Mouse (Mus musculus): ENCODE results near the gene Dlg1.
"Not testable (repeated sequence)": the region's sequence is repeated elsewhere in the genome, so short reads cannot be mapped to it uniquely, and the experiment has no call there.

Gene Dlg1

DNA sequence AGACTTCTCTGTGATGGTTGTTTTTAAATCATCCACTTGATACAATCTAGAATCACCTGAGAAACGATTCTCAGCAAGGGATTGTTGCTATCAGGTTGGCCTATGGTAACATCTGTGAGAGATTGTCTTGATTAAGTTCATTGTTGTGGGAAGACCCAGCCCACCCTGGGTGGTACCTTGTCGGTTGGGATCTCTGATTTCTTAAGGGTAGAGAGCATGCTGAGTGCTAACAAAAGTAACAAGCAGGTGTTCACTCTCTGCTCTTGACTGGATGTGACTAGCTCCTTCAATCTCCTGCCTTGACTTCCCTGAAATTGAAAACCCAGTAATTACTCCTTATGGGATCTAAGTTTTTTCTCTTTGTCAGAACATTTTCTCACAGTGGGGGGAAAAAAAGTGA is 5.7 kb upstream of the Dlg1 start:
- DNase-seq (ENCODE audit: low spot score in 2 of 2), result no peak

GRCm38 (mm10) chr16:31658539-31659334 is 4.5 kb upstream of the Dlg1 start:
- no peak for DNase-seq (ENCODE audit: low spot score in 2 of 2)

DNA sequence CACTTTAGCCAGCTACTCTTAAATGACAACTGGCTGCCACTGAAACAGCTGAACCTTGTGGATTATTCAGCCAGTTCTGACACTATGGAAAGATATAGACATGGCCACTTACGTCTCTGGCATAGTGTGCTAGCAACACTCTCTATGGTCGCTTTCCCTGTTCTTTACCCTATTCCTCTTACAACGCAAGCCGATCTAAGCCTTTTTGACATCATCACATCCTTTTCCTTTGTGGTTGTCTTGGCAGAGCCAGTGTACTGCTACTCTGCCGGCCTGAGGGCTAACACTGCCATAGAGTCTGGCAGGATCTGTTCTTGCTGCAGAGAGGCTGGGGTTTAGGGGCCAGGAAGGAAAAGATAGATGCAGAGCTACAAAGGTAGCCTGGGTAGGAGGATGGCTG is 3.8 kb upstream of the Dlg1 start:
- DNase-seq (ENCODE audit: low spot score in 2 of 2), result no peak

DNA sequence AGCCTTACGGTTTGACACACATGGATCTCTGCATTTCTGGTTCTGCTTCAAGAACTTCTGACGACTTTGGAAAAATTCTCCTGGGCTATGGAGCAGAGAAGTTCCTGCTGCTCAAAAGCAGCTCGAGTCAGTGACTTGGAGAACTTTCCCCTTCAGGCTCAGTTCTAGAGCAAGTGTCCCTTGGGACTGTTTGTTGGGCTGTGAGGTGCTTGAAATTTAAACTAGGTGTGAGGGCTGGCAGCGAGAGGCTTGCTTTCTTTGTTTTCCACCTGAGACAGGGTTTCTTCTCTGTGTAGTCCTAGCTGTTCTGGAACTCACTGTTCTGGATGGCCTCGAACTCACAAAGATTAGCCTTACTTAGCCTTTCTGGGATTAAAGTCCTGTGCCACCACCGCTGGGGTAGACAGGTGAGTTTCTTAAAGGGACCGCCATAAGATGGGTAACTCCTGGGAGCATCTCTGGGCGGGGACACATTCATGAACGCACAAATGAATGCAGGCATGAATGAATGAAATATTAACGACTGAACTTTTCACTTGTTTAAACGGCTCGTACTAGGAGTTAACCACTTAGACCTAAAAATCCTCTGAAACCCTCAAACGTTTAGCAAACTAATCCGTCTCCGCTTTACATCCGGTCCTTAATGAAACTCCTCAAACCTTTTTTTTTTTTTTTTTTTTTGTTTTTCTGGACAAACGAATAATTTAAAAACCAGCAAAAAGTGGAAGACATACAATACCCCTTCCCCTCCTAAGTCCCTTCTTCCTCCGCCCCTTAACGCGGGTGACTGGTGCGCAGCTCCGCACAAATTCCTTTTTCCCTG is 476 bp upstream of the Dlg1 start:
- DNase-seq (ENCODE audit: low spot score in 2 of 2), result no peak

GRCm38 (mm10) chr16:31664287-31664597 is 999 bp downstream of the Dlg1 start:
- no peak for DNase-seq (ENCODE audit: low spot score in 2 of 2)

GRCm38 (mm10) chr16:31672202-31672601 is 9.0 kb downstream of the Dlg1 start:
- DNase-seq (ENCODE audit: low spot score in 2 of 2), result no peak

DNA sequence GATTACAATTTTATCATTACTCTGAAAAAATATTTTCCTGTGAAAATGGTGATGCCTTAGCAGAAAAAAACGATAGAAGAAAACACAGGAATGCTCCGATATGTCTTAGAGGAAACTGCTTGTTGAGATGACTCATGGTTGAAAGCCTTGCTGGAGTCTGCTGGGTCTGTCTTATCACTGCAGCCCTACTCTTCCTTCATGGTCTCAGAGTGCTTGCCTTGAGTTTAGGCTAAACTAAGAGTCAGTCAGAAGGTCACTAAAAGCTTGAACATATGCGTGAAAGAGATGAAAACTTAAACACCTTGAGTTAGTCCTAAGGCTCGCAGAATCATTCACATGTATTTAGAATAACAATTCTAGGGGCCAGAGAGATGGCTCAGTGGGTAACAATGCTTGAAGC is 14.2 kb downstream of the Dlg1 start:
- no peak for DNase-seq (ENCODE audit: low spot score in 2 of 2)

DNA sequence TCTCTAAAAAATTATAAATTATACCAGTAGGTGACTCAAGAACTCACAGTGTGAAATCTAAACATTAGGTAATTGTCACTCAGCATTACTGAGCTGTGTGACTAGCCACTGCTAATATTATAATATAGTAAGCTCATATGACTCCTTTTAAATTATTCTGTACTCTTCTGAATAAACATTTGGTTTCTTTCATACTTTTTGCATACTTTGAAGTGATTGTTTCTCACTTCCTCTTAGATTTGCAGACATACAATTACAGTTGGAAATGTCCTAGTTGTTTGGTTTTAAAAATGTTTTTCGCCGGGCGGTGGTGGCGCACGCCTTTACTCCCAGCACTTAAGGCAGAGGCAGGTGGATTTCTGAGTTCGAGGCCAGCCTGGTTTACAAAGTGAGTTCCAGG is 19.0 kb downstream of the Dlg1 start:
- DNase-seq (ENCODE audit: low spot score in 2 of 2), result no peak

- no peak for DNase-seq (ENCODE audit: low spot score in 2 of 2)
These were observed 20.6 kb downstream of the Dlg1 start for GRCm38 (mm10) chr16:31683670-31684430.

DNA sequence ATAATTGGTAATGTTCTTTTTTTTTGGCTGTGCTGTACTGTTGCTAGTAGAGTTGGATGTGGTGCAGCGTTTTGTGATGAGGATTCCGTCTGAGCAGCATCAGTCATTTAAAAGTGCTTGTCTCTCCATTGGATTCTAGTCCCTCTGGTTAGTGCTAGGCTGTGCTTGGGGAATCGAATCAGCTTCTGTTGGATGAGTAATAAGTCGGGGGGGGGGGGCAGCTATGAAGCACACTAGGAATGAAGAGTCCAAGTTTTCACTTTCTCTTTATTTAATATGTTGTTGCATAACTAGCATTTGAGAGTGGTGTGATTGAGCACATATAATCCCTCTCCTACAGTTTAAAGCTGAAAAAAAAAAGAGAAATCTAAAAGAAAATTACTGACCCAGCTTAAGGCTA is 21.5 kb downstream of the Dlg1 start:
- DNase-seq (ENCODE audit: low spot score in 2 of 2), result no peak

DNA sequence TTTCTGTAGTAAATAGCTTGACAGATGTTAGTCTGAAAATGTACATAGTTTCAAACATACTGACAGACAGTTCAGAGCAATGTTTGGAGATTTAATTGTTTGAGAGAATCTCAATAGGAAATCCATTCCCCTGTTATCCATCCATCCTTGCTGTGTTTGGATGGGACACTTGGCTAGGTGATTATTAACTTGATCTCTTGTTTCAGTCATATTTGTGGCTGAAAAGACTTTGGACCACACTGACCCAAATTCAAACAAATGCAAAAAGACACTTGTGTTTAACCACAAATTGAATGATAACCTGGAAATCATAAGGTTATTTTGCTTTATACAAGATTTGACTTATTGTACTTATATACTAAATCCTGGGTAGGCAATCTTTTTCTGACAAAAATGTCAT is 24.5 kb downstream of the Dlg1 start:
- no peak for DNase-seq (ENCODE audit: low spot score in 2 of 2)

GRCm38 (mm10) chr16:31695286-31696020 is 32.2 kb downstream of the Dlg1 start:
- DNase-seq (ENCODE audit: low spot score in 2 of 2), result peak; percentile 37 to 64

- DNase-seq (ENCODE audit: low spot score in 2 of 2), result no peak
These were observed 33.1 kb downstream of the Dlg1 start for GRCm38 (mm10) chr16:31696367-31696766.

DNA sequence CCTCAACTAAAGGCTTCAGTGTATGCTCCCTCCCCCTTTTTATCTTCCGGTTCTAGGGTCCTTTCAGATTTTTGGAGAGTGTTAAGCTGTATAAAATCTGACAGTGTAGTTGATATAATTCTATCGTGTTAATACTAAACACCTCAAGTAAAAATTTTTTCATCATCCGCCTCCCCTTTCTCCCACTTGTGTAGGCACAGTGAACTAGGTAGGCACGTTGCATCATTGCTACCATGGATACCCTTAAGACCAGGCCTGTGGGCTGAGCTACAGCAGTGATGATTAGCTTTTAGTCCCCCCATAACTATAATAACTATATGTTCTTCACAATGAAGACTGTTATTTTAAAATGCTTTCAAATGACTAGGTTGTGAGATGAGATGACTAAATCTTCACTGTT is 34.1 kb downstream of the Dlg1 start:
- DNase-seq (ENCODE audit: low spot score in 2 of 2), result peak in 1 of 2 experiments; percentile 42

GRCm38 (mm10) chr16:31705213-31705612 is 42.0 kb downstream of the Dlg1 start:
- no peak for DNase-seq (ENCODE audit: low spot score in 2 of 2)

- DNase-seq (ENCODE audit: low spot score in 2 of 2), result no peak
These were observed 42.7 kb downstream of the Dlg1 start for GRCm38 (mm10) chr16:31705904-31706303.

GRCm38 (mm10) chr16:31707326-31707725 is 44.1 kb downstream of the Dlg1 start:
- DNase-seq (ENCODE audit: low spot score in 2 of 2), result no peak

GRCm38 (mm10) chr16:31722991-31723390 is 59.7 kb downstream of the Dlg1 start:
- no peak for DNase-seq (ENCODE audit: low spot score in 2 of 2)

GRCm38 (mm10) chr16:31724121-31724520 is 60.9 kb downstream of the Dlg1 start:
- DNase-seq (ENCODE audit: low spot score in 2 of 2), result no peak

DNA sequence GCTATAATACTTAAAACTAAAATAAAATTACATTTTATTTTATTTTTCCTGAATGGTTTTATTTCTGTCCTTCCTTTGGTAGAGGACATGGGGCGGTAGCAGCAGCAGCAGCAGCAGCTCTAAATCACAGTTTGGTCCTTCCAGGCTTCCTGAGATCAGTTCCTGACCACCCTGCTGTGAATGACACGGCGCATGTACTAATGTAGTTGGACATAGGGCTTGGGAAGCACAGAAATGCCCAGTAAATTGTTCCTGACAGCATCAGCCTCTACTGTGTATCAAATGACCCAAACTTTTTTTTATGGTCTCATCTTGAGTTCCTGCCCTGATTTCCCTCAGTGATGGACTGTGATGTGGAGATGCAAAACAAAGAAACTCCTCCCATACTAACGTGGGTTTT is 61.6 kb downstream of the Dlg1 start:
- DNase-seq (ENCODE audit: low spot score in 2 of 2), result no peak

GRCm38 (mm10) chr16:31730971-31731370 is 67.7 kb downstream of the Dlg1 start:
- not testable (repeated sequence) for DNase-seq (ENCODE audit: low spot score in 2 of 2)

DNA sequence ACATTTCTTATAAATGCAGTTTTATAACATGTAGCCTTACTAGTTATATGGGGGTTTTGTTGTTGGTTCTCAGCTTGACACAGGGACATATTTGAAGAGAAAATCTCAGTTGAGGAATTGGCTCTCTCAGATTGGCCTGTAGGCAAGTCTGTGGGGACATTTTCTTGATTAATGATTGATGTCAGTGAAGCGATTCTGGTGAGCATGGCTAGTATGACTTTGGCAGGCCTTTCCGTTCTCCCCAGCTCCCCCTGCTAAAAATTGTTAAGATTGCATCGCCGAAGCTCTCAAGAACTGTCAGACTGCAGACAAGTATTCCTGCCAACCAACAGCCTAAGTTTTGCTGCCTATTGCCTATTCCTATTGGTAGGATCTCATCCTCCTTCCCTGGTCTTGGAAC is 73.8 kb downstream of the Dlg1 start:
- DNase-seq (ENCODE audit: low spot score in 2 of 2), result no peak

All from right cerebral cortex, postnatal 36 days (tissue).